Mouse (Mus musculus) hindbrain, embryonic 15.5 days (tissue): ENCODE data around the gene Brd7. TPM values are rescaled to one million over a fixed set of nuclear protein-coding genes. Genes with fewer than 3 reads are reported as not detected.

Source experiments
- ATAC-seq: fragments of 200-750 bp; cut with Nextera tagmentation; 2 replicates; pipeline ENCODE4 v1.8.0; 2017; ENCODE audit warnings: low read depth, moderate number of reproducible peaks, moderate TSS enrichment; ENCODE audit not compliant: low FRiP score
- H3K27ac ChIP-seq: fragments of 300-500 bp; sonication (generic); replicated peaks from 2 replicates; pipeline ENCODE4 v1.5.1; 2015; ENCODE audit warnings: mild to moderate bottlenecking, inconsistent platforms
- H3K27me3 ChIP-seq: fragments of 300-500 bp; sonication (generic); 2 replicates; pipeline ENCODE4 v1.6.1; 2015; ENCODE audit warnings: control low read depth, inconsistent platforms
- H3K36me3 ChIP-seq: fragments of 300-500 bp; sonication (generic); 2 replicates; pipeline ENCODE4 v1.6.1; 2015; ENCODE audit warnings: control low read depth, inconsistent platforms
- H3K4me1 ChIP-seq: fragments of 300-500 bp; sonication (generic); replicated peaks from 2 replicates; pipeline ENCODE4 v1.6.1; 2015; ENCODE audit warnings: control low read depth, inconsistent platforms
- H3K4me2 ChIP-seq: fragments of 300-500 bp; sonication (generic); 2 replicates; pipeline ENCODE4 v1.6.1; 2015; ENCODE audit warnings: moderate library complexity, mild to moderate bottlenecking, inconsistent platforms
- H3K4me3 ChIP-seq: fragments of 300-500 bp; sonication (generic); 2 replicates; pipeline ENCODE4 v1.5.1; 2015; ENCODE audit warnings: mild to moderate bottlenecking, inconsistent platforms
- H3K9ac ChIP-seq: fragments of 300-500 bp; sonication (generic); 2 replicates; pipeline ENCODE4 v1.6.1; 2015; ENCODE audit warnings: inconsistent platforms
- H3K9me3 ChIP-seq: fragments of 300-500 bp; sonication (generic); 2 replicates; pipeline ENCODE4 v1.6.1; 2016; ENCODE audit warnings: control low read depth, inconsistent platforms
- WGBS: fragments of 180-500 bp; shearing (Covaris S2); methylation state at CpG from one replicate; pipeline ENCODE4 v1.1.7; 2015; 5-methylcytosine and 5-hydroxymethylcytosine counted together
- polyA plus RNA-seq: library from polyadenylated mRNA; unstranded; fragments of >200 nt; fragmentation: Nextera tagmentation; extraction: Ambion mirVana; gene quantifications from 2 replicates; pipeline ENCODE4 v1.2.1, GENCODE M21; 2015

The Brd7 gene
- polyA plus RNA-seq, 1 experiment from 2014 or later, result 61.9 TPM

GRCm38 (mm10) chr8:88339887-88340695 lies 21.9 kb downstream of the Brd7 start:
- H3K36me3 ChIP-seq, result peaks cover 77% of the 10 kb centered on the region
- H3K4me3 ChIP-seq, result no peak overlapping the region
- no peak for ATAC-seq

GRCm38 (mm10) chr8:88339221-88339620 lies 22.8 kb downstream of the Brd7 start:
- H3K9ac ChIP-seq, result no peak overlapping the region
- WGBS, result 57% methylated on average over 3 of the region's 3 CpGs
- no peaks in the 10 kb centered on the region for H3K4me1 ChIP-seq
- H3K27ac ChIP-seq, result no peak overlapping the region
- no peak overlapping the region for H3K4me2 ChIP-seq
- H3K27me3 ChIP-seq, result no peaks in the 10 kb centered on the region
- H3K9me3 ChIP-seq, result no peaks in the 10 kb centered on the region
- H3K4me3 ChIP-seq, result no peak overlapping the region
- peaks cover 76% of the 10 kb centered on the region for H3K36me3 ChIP-seq
- no peak for ATAC-seq

More at GRCm38 (mm10) chr8:88339887-88340695, 21.9 kb downstream of the Brd7 start:
- 79% methylated on average over 2 of the region's 2 CpGs for WGBS
- Histone ChIP-seq H3K4me1 (no peaks in the 10 kb centered on the region), H3K9me3 (no peaks in the 10 kb centered on the region), H3K4me2 (no peak overlapping the region), H3K9ac (no peak overlapping the region), H3K27me3 (no peaks in the 10 kb centered on the region), H3K27ac (no peak overlapping the region)

DNA sequence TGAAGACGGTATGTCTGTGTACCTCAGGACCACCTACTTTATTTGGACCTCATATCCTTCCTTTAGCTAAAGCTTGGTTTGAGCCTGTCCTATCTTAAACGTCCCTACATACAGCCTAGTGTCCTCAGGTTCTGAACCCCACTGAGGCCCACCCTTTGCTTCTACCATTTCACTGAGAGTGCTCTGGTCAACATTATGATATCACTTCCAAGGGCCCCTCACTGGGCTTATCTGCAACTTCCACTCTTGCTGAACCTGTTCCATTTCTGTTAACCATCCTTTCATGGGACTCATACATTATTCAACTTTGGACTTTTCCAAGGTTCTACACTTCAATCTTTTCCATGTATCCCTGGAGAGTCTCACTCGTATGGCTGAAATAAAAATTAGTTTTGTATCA lies 27.0 kb downstream of the Brd7 start:
- H3K4me1 ChIP-seq, result no peaks in the 10 kb centered on the region
- H3K27ac ChIP-seq, result no peak overlapping the region
- ATAC-seq, result no peak
- no peaks in the 10 kb centered on the region for H3K9me3 ChIP-seq
- WGBS, result 92% methylated on average over 3 of the region's 3 CpGs
- peaks cover 76% of the 10 kb centered on the region for H3K36me3 ChIP-seq
- H3K4me2 ChIP-seq, result no peak overlapping the region
- H3K27me3 ChIP-seq, result no peaks in the 10 kb centered on the region
- H3K4me3 ChIP-seq, result no peak overlapping the region
- H3K9ac ChIP-seq, result no peak overlapping the region

DNA sequence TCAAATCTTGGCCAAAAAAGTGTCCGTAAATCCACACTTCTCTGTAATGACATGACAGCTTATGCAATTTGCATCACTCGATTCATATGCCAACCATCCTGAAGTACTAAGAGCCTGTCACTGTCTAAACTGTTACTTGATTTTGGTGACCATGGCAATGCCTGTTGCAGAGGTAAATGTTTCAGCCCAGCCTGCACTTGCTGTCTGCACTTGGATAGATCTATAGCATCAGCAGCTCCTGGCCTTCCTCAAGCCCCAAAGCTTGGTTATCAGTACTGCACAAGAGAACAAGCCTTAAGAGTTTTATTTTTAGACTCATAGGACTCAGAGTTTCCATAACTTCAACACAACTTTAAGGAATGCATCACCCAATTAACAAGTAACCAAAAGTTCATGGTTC lies 27.6 kb downstream of the Brd7 start:
- H3K27me3 ChIP-seq, result no peaks in the 10 kb centered on the region
- no peak overlapping the region for H3K4me2 ChIP-seq
- no peaks in the 10 kb centered on the region for H3K9me3 ChIP-seq
- H3K36me3 ChIP-seq, result peaks cover 72% of the 10 kb centered on the region
- ATAC-seq, result no peak
- no peaks in the 10 kb centered on the region for H3K4me1 ChIP-seq
- H3K9ac ChIP-seq, result no peak overlapping the region
- H3K27ac ChIP-seq, result no peak overlapping the region
- WGBS, result 98% methylated on average over 2 of the region's 2 CpGs
- H3K4me3 ChIP-seq, result no peak overlapping the region

- WGBS, result 96% methylated on average over 3 of the region's 3 CpGs
- H3K9ac ChIP-seq, result no peak overlapping the region
- H3K4me1 ChIP-seq, result no peaks in the 10 kb centered on the region
- no peak for ATAC-seq
- no peaks in the 10 kb centered on the region for H3K9me3 ChIP-seq
- H3K36me3 ChIP-seq, result peaks cover 70% of the 10 kb centered on the region
- H3K4me2 ChIP-seq, result no peak overlapping the region
- H3K4me3 ChIP-seq, result no peak overlapping the region
- no peaks in the 10 kb centered on the region for H3K27me3 ChIP-seq
- H3K27ac ChIP-seq, result no peak overlapping the region
These were observed 31.2 kb downstream of the Brd7 start for GRCm38 (mm10) chr8:88330816-88331215.

GRCm38 (mm10) chr8:88328689-88329088 lies 33.3 kb downstream of the Brd7 start:
- no peak overlapping the region for H3K4me2 ChIP-seq
- H3K4me1 ChIP-seq, result no peaks in the 10 kb centered on the region
- no peak overlapping the region for H3K4me3 ChIP-seq
- no peaks in the 10 kb centered on the region for H3K9me3 ChIP-seq
- no peak for ATAC-seq
- no peak overlapping the region for H3K9ac ChIP-seq
- H3K27ac ChIP-seq, result no peak overlapping the region
- 68% methylated on average over 6 of the region's 6 CpGs for WGBS
- no peaks in the 10 kb centered on the region for H3K27me3 ChIP-seq
- peaks cover 53% of the 10 kb centered on the region for H3K36me3 ChIP-seq

GRCm38 (mm10) chr8:88326328-88326727 lies 35.7 kb downstream of the Brd7 start:
- 94% methylated on average over 12 of the region's 12 CpGs for WGBS
- no peak overlapping the region for H3K27ac ChIP-seq
- H3K27me3 ChIP-seq, result no peaks in the 10 kb centered on the region
- no peak for ATAC-seq
- no peak overlapping the region for H3K9ac ChIP-seq
- H3K4me3 ChIP-seq, result no peak overlapping the region
- peaks cover 31% of the 10 kb centered on the region for H3K36me3 ChIP-seq
- no peaks in the 10 kb centered on the region for H3K9me3 ChIP-seq
- H3K4me1 ChIP-seq, result no peaks in the 10 kb centered on the region
- H3K4me2 ChIP-seq, result no peak overlapping the region

- WGBS, result 94% methylated on average over 5 of the region's 5 CpGs
- ATAC-seq, result no peak
- no peak overlapping the region for H3K4me3 ChIP-seq
These were observed 36.2 kb downstream of the Brd7 start for GRCm38 (mm10) chr8:88325795-88326194.

DNA sequence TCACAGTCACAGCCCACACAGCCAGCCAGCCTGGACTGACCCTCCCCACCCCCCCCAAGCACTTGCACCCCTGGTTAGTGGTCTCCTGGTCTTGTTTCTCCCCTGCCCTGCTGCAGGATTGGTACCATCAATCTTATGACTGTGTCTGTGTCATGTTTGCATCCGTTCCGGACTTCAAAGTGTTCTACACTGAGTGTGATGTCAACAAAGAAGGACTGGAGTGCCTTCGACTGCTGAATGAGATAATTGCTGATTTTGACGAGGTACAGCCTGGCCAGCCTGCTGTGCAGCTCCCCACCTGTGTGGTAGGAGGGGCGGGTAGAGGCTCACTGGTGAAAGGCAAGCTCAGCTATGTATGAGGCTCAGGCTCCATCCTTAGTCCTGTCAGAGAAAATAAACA lies 36.7 kb downstream of the Brd7 start:
- H3K27me3 ChIP-seq, result no peaks in the 10 kb centered on the region
- H3K9me3 ChIP-seq, result no peaks in the 10 kb centered on the region
- peaks cover 25% of the 10 kb centered on the region for H3K36me3 ChIP-seq
- H3K4me2 ChIP-seq, result no peak overlapping the region
- ATAC-seq, result no peak
- no peak overlapping the region for H3K4me3 ChIP-seq
- no peak overlapping the region for H3K9ac ChIP-seq
- H3K4me1 ChIP-seq, result no peaks in the 10 kb centered on the region
- H3K27ac ChIP-seq, result no peak overlapping the region
- WGBS, result 69% methylated on average over 5 of the region's 5 CpGs

More at GRCm38 (mm10) chr8:88325795-88326194, 36.2 kb downstream of the Brd7 start:
- H3K27ac ChIP-seq, result no peak overlapping the region
- no peaks in the 10 kb centered on the region for H3K4me1 ChIP-seq
- H3K27me3 ChIP-seq, result no peaks in the 10 kb centered on the region
- H3K36me3 ChIP-seq, result peaks cover 26% of the 10 kb centered on the region
- H3K4me2 ChIP-seq, result no peak overlapping the region
- no peak overlapping the region for H3K9ac ChIP-seq
- no peaks in the 10 kb centered on the region for H3K9me3 ChIP-seq

DNA sequence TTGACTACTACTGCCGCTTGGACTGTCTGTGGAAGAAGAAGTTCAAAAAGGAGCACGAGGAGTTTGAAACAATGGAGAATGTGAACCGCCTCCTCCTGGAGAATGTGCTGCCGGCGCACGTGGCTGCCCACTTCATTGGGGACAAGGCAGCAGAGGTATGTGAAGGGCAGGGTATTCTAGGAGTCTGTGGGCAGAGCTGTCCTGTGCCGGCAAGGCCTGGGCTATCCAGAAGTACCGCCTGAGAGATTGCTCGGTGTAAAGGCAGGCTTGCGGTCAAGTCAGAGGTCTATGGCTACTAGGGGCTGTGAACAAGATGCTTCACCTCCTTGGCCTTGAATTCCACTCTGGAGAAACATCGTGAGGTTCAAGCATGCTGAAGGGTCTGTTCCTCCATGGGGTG lies 37.2 kb downstream of the Brd7 start:
- 92% methylated on average over 11 of the region's 11 CpGs for WGBS
- no peak for ATAC-seq
- Histone ChIP-seq H3K27me3 (no peaks in the 10 kb centered on the region), H3K4me2 (no peak overlapping the region), H3K9me3 (no peaks in the 10 kb centered on the region), H3K9ac (no peak overlapping the region), H3K4me1 (no peaks in the 10 kb centered on the region), H3K27ac (no peak overlapping the region), H3K36me3 (peaks cover 21% of the 10 kb centered on the region), H3K4me3 (no peak overlapping the region)

DNA sequence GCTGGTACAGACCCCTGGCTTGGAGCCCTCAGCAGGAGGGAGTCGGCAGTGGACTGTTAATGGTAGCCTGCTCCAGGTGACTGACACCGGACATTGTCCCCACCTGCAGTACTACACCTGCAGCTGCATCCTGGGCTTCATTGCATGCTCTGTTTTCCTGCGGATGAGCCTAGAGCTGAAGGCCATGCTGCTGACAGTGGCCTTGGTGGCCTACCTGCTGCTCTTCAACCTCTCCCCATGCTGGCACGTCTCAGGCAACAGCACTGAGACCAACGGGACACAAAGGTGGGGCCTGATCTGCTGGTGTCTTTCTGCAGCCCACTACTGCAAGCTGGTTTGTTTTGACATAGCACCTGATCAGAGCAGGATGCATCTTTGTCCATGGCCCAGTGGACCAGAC lies 38.5 kb downstream of the Brd7 start:
- H3K9ac ChIP-seq, result no peak overlapping the region
- no peak overlapping the region for H3K4me2 ChIP-seq
- H3K36me3 ChIP-seq, result peaks cover 13% of the 10 kb centered on the region
- H3K9me3 ChIP-seq, result no peaks in the 10 kb centered on the region
- no peaks in the 10 kb centered on the region for H3K4me1 ChIP-seq
- H3K4me3 ChIP-seq, result no peak overlapping the region
- ATAC-seq, result no peak
- no peaks in the 10 kb centered on the region for H3K27me3 ChIP-seq
- WGBS, result 90% methylated on average over 5 of the region's 5 CpGs
- no peak overlapping the region for H3K27ac ChIP-seq

- no peak overlapping the region for H3K27ac ChIP-seq
- H3K4me1 ChIP-seq, result peaks cover 5% of the 10 kb centered on the region
- H3K9me3 ChIP-seq, result no peaks in the 10 kb centered on the region
- H3K4me2 ChIP-seq, result no peak overlapping the region
- no peak overlapping the region for H3K9ac ChIP-seq
- H3K36me3 ChIP-seq, result peaks cover 3% of the 10 kb centered on the region; the same call in 1 of the 2 replicates
- H3K4me3 ChIP-seq, result no peak overlapping the region
- ATAC-seq, result no peak
- 93% methylated on average over 5 of the region's 5 CpGs for WGBS
- no peaks in the 10 kb centered on the region for H3K27me3 ChIP-seq
These were observed 40.6 kb downstream of the Brd7 start for GRCm38 (mm10) chr8:88321387-88321786.

- no peak overlapping the region for H3K4me3 ChIP-seq
- H3K4me2 ChIP-seq, result no peak overlapping the region
- WGBS, result 97% methylated on average over 6 of the region's 6 CpGs
- H3K9me3 ChIP-seq, result no peaks in the 10 kb centered on the region
- H3K27me3 ChIP-seq, result no peaks in the 10 kb centered on the region
- H3K36me3 ChIP-seq, result peaks cover 3% of the 10 kb centered on the region; the same call in 1 of the 2 replicates
- peaks cover 10% of the 10 kb centered on the region for H3K4me1 ChIP-seq
- ATAC-seq, result no peak
- H3K9ac ChIP-seq, result no peak overlapping the region
- no peak overlapping the region for H3K27ac ChIP-seq
These were observed 41.9 kb downstream of the Brd7 start for GRCm38 (mm10) chr8:88320134-88320533.
